Mouse (Mus musculus): Measurements from ENCODE around the gene Ocm.
A peak's percentile ranks its signal among the peaks of the same experiment; 100 is the strongest.

Gene Ocm

DNA sequence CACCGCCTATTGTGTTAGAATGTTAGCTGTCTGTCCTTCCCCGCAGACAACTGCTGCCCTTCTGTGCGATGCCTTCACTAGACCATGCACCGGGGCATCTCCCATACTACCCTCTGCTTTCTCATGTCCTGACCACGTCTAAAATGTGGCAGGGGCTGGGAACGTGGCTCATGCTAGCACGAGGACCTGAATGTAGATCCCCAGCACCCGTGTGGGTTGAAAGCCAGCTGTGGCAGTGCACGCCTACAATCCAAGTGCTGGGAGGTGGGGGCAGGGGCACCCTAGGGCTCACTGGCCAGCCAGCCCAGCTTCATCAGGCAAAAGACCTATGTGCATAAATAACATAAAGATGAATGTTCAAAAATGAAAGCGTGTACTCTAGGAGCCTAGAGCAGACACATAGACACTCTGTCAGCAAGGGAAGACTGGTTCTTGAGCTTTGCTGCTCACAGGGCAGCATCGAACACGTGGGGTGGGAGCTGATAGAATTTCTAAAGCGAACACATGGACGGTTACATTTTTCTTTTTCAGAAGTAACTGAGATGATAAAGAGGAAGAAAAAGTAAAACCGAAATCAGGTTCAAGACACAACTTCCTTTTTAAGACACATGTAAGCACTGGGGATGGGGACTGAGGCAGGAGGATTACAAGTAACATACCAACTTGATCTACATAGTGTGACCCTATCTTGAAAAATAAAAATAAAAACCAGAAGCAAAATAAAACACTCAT is 23.8 kb downstream of the Ocm start:
- DNase-seq (ENCODE audit: low read depth, low spot score) = no peak

DNA sequence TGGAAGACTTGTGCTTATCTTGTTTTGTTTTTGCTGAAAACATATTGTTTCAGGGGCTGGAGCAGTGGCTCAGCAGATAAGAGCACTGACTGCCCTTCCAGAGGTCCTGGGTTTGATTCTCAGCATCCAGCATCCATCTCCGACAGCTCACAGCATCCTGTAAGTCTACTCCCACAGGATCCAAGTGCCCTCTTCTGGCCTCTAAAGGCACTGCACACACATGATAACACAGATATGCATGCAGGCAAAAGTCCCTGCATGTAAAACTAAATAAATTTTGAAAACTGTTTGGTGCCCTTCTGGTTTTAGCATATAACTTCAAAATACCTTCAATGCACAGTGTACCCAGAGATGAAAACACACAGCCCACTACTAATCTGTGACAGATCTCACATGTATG is 27.1 kb downstream of the Ocm start:
- no peak for DNase-seq (ENCODE audit: low read depth, low spot score)

DNA sequence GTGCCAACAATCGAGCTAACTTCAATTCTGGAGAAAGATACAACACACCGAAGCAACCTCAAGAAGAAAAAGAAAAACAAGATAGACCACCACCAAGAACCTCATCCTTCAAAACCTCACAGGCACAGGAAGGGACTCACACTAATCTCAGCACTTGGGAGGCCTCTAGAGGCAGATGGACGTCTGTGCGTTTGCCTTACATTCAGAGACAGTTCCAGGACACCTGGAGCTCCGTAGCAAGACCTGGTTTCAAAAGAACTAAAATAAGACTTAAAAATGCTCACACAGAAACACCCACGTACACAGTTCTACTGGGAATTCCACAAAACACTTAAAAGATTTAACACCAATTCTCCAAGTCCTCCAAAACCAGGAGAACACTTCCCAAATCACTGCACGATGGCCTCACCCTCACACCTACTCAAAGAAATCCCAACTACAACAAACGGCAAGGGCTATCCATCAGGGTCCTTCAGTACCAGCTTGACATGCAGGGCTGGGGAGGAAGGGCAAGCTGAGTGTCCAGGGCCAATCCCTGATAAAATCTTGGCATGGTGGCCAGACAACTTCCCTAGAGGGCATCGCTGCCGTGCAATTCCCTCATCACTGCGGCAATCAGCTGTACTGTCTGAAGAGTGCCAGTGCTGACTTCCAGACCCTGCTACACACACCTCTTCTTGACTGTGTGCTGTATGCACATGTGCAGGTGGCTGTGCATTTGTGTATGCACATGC is 31.7 kb downstream of the Ocm start:
- no peak for DNase-seq (ENCODE audit: low read depth, low spot score)

- DNase-seq (ENCODE audit: low read depth, low spot score) = no peak
Observed at GRCm38 (mm10) chr5:143993849-143994248, 32.6 kb downstream of the Ocm start.

DNA sequence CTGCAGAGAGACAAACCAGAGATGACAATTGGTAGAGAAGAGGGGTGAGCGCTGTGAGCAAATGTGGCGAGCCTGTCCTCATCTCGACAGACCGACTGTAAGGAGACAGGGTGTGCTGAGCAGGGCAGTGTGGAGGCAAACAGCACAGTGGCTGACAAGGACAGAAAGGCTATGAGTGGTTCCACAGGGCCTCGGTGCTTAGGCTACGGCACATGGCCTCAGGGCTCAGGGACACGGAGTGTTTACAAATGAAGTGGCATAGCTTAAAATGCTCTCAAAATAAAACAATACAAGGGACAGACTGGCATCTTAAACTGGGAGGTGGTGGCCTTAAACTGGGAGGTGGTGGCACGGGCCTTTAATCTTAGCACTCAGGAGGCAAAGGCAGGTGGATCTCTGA is 33.2 kb downstream of the Ocm start:
- DNase-seq (ENCODE audit: low read depth, low spot score) = no peak

DNA sequence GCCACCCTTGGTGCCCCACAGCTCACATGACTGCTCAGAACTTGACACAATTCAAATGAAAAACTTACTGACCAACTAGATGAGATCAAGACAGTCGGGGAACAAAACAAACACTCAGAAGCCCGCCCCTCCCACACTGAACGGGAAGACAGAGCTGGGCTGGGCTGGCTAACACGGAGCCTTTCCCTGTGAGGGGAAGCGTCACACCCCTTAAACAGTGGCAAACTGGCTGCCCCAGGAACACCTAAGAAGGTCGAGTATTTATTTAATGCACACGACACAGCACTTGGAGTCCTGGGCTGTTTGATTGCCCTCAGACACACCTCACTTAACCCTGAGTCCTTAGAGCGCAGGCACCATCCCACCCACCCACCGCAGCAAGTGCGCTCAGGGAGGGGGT is 33.8 kb downstream of the Ocm start:
- no peak for DNase-seq (ENCODE audit: low read depth, low spot score)

DNA sequence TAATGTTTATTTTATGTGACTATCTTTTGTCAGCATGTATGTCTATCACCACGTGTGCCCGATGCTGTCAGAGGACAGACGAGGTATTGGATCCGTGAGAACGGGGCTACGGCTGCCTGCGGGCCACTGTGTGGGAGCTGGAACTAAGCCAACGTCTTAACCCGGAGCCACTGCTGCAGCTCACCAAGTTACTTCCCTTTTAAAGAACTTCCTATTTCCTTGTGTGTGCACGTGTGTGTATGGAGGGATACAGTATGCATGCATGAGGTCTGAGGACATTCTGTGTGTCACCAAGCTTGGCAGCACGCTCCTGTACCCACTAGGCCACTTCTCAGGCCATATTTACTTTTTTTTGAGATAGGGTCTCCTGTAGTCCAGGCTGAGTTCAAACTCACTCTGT is 36.4 kb downstream of the Ocm start:
- DNase-seq (ENCODE audit: low read depth, low spot score) = no peak

- no peak for DNase-seq (ENCODE audit: low read depth, low spot score)
Observed at GRCm38 (mm10) chr5:143989046-143989445, 37.4 kb downstream of the Ocm start.

DNA sequence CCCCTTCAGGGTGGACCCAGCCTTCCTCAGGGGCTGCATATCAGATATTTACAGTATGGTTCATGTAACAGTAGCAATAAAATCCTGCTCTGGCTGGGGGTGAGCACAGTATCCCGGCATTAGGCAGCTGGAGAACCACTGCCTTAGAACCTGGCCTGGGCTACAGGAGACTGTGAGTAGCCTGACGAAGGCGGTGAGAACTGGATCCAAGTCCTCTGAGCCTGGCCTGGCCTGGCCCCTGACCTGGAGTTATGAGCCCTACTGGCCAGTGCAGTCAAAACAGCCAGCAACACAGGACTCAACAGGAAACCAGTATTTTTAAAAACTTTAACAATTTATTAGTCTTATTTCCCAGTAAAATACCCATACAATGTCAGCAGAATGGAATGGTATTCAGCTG is 38.9 kb downstream of the Ocm start:
- DNase-seq (ENCODE audit: low read depth, low spot score) = no peak

DNA sequence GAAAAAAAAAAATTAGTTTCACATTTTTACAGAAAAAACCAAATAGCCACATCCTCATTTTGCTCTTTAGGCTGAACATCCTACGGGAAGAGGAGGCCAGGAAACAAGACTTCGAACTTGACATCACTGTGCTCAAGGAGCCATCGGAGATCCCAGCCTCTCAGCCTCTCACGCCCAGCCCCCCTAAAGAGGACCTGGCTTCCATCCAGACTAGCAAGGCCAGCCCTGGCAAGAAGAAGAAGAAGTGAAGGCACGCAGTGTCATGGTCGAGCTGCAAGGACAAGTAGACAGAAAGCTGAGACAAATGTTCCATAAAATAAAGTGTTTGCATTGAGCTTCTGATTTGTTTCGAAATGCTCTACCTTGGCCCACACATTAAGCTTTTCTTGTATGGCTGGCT is 41.1 kb downstream of the Ocm start:
- DNase-seq (ENCODE audit: low read depth, low spot score) = no peak

- DNase-seq (ENCODE audit: low read depth, low spot score) = no peak
Observed at GRCm38 (mm10) chr5:143982361-143982760, 44.1 kb downstream of the Ocm start.

GRCm38 (mm10) chr5:143980858-143981257 is 45.6 kb downstream of the Ocm start:
- DNase-seq (ENCODE audit: low read depth, low spot score) = no peak

- no peak for DNase-seq (ENCODE audit: low read depth, low spot score)
Observed at GRCm38 (mm10) chr5:143976726-143977431, 49.6 kb downstream of the Ocm start.

- no peak for DNase-seq (ENCODE audit: low read depth, low spot score)
Observed at GRCm38 (mm10) chr5:143976232-143976631, 50.2 kb downstream of the Ocm start.

DNA sequence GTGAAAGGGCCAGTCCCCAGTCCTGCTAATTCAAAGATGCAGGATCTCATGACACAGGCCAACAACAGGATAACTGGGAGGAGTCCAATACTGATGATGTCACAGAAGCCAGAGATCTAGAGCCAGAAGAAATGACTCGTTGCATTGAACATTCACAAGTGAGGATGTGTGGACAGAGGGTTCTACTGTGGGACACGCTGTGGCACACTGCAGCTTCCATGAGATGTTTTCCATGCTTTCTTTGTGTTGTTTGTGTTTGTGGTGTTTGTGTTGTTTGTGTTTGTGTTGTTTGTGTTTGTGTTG is 50.9 kb downstream of the Ocm start:
- DNase-seq (ENCODE audit: low read depth, low spot score) = no peak

DNA sequence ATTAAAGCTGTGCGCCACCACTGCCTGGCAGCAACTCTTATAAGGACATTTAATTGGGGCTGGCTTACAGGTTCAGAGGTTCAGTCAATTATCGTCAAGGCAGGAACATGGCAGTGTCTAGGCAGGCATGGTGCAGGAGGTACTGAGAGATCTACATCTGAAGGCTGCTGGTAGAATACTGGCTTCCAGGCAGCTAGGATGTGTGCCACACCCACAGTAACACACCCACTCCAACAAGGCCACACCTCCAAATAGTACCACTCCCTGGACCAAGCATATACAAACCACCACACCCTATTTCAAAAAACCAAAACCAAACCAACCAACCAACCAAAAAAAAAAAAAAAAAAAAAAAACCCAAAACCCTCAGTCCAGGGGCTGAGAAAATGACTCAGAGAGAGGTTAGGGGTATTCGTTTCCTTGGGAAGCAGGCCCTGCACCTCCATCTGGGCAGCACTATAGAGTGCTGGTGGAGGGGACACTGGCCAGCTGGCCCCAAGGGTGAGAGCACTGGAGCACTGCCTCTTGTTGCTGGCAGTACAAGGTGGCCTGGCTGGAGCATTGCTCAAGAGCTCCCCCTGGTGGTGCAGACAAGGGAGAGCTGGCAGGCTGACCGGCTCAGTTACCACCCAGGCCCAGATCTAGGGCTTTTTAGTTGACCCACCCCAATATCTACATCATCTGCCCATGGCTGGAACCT is 51.4 kb downstream of the Ocm start:
- DNase-seq (ENCODE audit: low read depth, low spot score) = peak; percentile 76

GRCm38 (mm10) chr5:143972628-143973027 is 53.8 kb downstream of the Ocm start:
- DNase-seq (ENCODE audit: low read depth, low spot score) = no peak

Data from skeletal muscle tissue, adult 2 months (tissue).